Mouse (Mus musculus): Measurements from ENCODE around the gene Olfr223. TPM values are rescaled to one million over a fixed set of nuclear protein-coding genes. Genes with fewer than 3 reads are reported as not detected.
"Not testable (repeated sequence)": the region's sequence is repeated elsewhere in the genome, so short reads cannot be mapped to it uniquely, and the experiment has no call there.

Olfr223 gene
- polyA plus RNA-seq, 1 experiment from 2014 or later, result not detected

- no peak for ATAC-seq (replicated peaks)
- Histone ChIP-seq H3K9me3 (no peaks in the 10 kb centered on the region), H3K27me3 (no peaks in the 10 kb centered on the region), H3K4me2 (replicated peaks) (no peak overlapping the region), H3K4me3 (no peak overlapping the region), H3K9ac (replicated peaks) (no peak overlapping the region), H3K4me1 (no peaks in the 10 kb centered on the region), H3K36me3 (no peaks in the 10 kb centered on the region), H3K27ac (replicated peaks) (no peak overlapping the region)
- WGBS, result 34% methylated on average over 6 of the region's 6 CpGs
These were observed 8.6 kb downstream of the Olfr223 start for GRCm38 (mm10) chr11:59584539-59584938.

- ATAC-seq (replicated peaks); H3K4me2 ChIP-seq (replicated peaks); H3K9me3 ChIP-seq: not testable (repeated sequence)
These were observed 17.0 kb downstream of the Olfr223 start, which contains the start of gene Olfr222 for GRCm38 (mm10) chr11:59576135-59576534. Gene Olfr222 (minus strand): TSS chr11:59576235.

GRCm38 (mm10) chr11:59575726-59576125 is 17.4 kb downstream of the Olfr223 start:
- no peaks in the 10 kb centered on the region for H3K4me1 ChIP-seq
- H3K9me3 ChIP-seq, result no peaks in the 10 kb centered on the region
- no peaks in the 10 kb centered on the region for H3K36me3 ChIP-seq
- no peak overlapping the region for H3K4me3 ChIP-seq
- 61% methylated on average over 9 of the region's 9 CpGs for WGBS
- no peak overlapping the region for H3K9ac ChIP-seq (replicated peaks)
- H3K27me3 ChIP-seq, result no peaks in the 10 kb centered on the region
- H3K27ac ChIP-seq (replicated peaks), result no peak overlapping the region
- ATAC-seq (replicated peaks), result no peak
- H3K4me2 ChIP-seq (replicated peaks), result no peak overlapping the region

More at GRCm38 (mm10) chr11:59576135-59576534, 17.0 kb downstream of the Olfr223 start, which contains the start of gene Olfr222:
- H3K36me3 ChIP-seq; H3K4me3 ChIP-seq; H3K27ac ChIP-seq (replicated peaks); H3K9ac ChIP-seq (replicated peaks); H3K27me3 ChIP-seq; H3K4me1 ChIP-seq: not testable (repeated sequence)

GRCm38 (mm10) chr11:59569306-59569705 is 23.8 kb downstream of the Olfr223 start:
- H3K9me3 ChIP-seq, result no peaks in the 10 kb centered on the region
- no peaks in the 10 kb centered on the region for H3K27me3 ChIP-seq
- ATAC-seq (replicated peaks), result no peak
- H3K36me3 ChIP-seq, result no peaks in the 10 kb centered on the region
- H3K4me1 ChIP-seq, result no peaks in the 10 kb centered on the region
- no peak overlapping the region for H3K4me3 ChIP-seq
- no peak overlapping the region for H3K4me2 ChIP-seq (replicated peaks)
- 68% methylated on average over 3 of the region's 3 CpGs for WGBS
- H3K9ac ChIP-seq (replicated peaks), result no peak overlapping the region
- H3K27ac ChIP-seq (replicated peaks), result no peak overlapping the region

GRCm38 (mm10) chr11:59562837-59563236 is 30.3 kb downstream of the Olfr223 start:
- Histone ChIP-seq H3K27me3 (no peaks in the 10 kb centered on the region), H3K4me3 (no peak overlapping the region), H3K27ac (replicated peaks) (no peak overlapping the region), H3K4me2 (replicated peaks) (no peak overlapping the region), H3K4me1 (no peaks in the 10 kb centered on the region), H3K9me3 (no peaks in the 10 kb centered on the region), H3K36me3 (no peaks in the 10 kb centered on the region), H3K9ac (replicated peaks) (no peak overlapping the region)
- ATAC-seq (replicated peaks), result no peak
- 75% methylated on average over 9 of the region's 9 CpGs for WGBS

- no peaks in the 10 kb centered on the region for H3K36me3 ChIP-seq
- no peaks in the 10 kb centered on the region for H3K9me3 ChIP-seq
- H3K9ac ChIP-seq (replicated peaks), result no peak overlapping the region
- no peak overlapping the region for H3K4me2 ChIP-seq (replicated peaks)
- H3K27me3 ChIP-seq, result no peaks in the 10 kb centered on the region
- 90% methylated on average over 4 of the region's 4 CpGs for WGBS
- no peak overlapping the region for H3K27ac ChIP-seq (replicated peaks)
- H3K4me1 ChIP-seq, result no peaks in the 10 kb centered on the region
- H3K4me3 ChIP-seq, result no peak overlapping the region
- no peak for ATAC-seq (replicated peaks)
These were observed 30.8 kb downstream of the Olfr223 start for GRCm38 (mm10) chr11:59562336-59562735.

- Histone ChIP-seq H3K4me1 (no peaks in the 10 kb centered on the region), H3K4me3 (no peak overlapping the region), H3K4me2 (replicated peaks) (no peak overlapping the region), H3K36me3 (no peaks in the 10 kb centered on the region), H3K9me3 (no peaks in the 10 kb centered on the region), H3K27ac (replicated peaks) (no peak overlapping the region), H3K9ac (replicated peaks) (no peak overlapping the region), H3K27me3 (no peaks in the 10 kb centered on the region)
- 64% methylated on average over 3 of the region's 3 CpGs for WGBS
- ATAC-seq (replicated peaks), result no peak
These were observed 32.2 kb downstream of the Olfr223 start for GRCm38 (mm10) chr11:59560906-59561305.

- ATAC-seq (replicated peaks), result no peak
- H3K27me3 ChIP-seq, result no peaks in the 10 kb centered on the region
- WGBS, result 85% methylated on average over 8 of the region's 8 CpGs
- no peaks in the 10 kb centered on the region for H3K4me1 ChIP-seq
- H3K36me3 ChIP-seq, result no peaks in the 10 kb centered on the region
- H3K4me3 ChIP-seq, result no peak overlapping the region
- H3K9ac ChIP-seq (replicated peaks), result no peak overlapping the region
- no peaks in the 10 kb centered on the region for H3K9me3 ChIP-seq
- no peak overlapping the region for H3K27ac ChIP-seq (replicated peaks)
- H3K4me2 ChIP-seq (replicated peaks), result no peak overlapping the region
These were observed 38.6 kb downstream of the Olfr223 start for GRCm38 (mm10) chr11:59554535-59554934.

GRCm38 (mm10) chr11:59554127-59554526 is 39.0 kb downstream of the Olfr223 start:
- Histone ChIP-seq H3K4me2 (replicated peaks) (no peak overlapping the region), H3K4me1 (no peaks in the 10 kb centered on the region), H3K36me3 (no peaks in the 10 kb centered on the region), H3K27ac (replicated peaks) (no peak overlapping the region), H3K9ac (replicated peaks) (no peak overlapping the region), H3K27me3 (no peaks in the 10 kb centered on the region), H3K4me3 (no peak overlapping the region), H3K9me3 (no peaks in the 10 kb centered on the region)
- no peak for ATAC-seq (replicated peaks)
- WGBS, result 95% methylated on average over 11 of the region's 11 CpGs

- no peak overlapping the region for H3K4me2 ChIP-seq (replicated peaks)
- no peaks in the 10 kb centered on the region for H3K9me3 ChIP-seq
- no peaks in the 10 kb centered on the region for H3K4me1 ChIP-seq
- no peak overlapping the region for H3K9ac ChIP-seq (replicated peaks)
- WGBS, result 85% methylated on average over 9 of the region's 9 CpGs
- H3K4me3 ChIP-seq, result no peak overlapping the region
- H3K36me3 ChIP-seq, result no peaks in the 10 kb centered on the region
- no peak overlapping the region for H3K27ac ChIP-seq (replicated peaks)
- no peaks in the 10 kb centered on the region for H3K27me3 ChIP-seq
- no peak for ATAC-seq (replicated peaks)
These were observed 49.1 kb downstream of the Olfr223 start for GRCm38 (mm10) chr11:59544005-59544404.

GRCm38 (mm10) chr11:59543376-59543775 is 49.7 kb downstream of the Olfr223 start:
- ATAC-seq (replicated peaks), result no peak
- WGBS, result 88% methylated on average over 3 of the region's 3 CpGs

GRCm38 (mm10) chr11:59542442-59542841 is 50.6 kb downstream of the Olfr223 start:
- H3K9ac ChIP-seq (replicated peaks), result no peak overlapping the region
- no peak overlapping the region for H3K4me2 ChIP-seq (replicated peaks)
- no peak overlapping the region for H3K27ac ChIP-seq (replicated peaks)
- WGBS, result 86% methylated on average over 6 of the region's 6 CpGs
- H3K9me3 ChIP-seq, result no peaks in the 10 kb centered on the region
- H3K36me3 ChIP-seq, result no peaks in the 10 kb centered on the region
- no peaks in the 10 kb centered on the region for H3K4me1 ChIP-seq
- H3K27me3 ChIP-seq, result no peaks in the 10 kb centered on the region
- H3K4me3 ChIP-seq, result no peak overlapping the region
- ATAC-seq (replicated peaks), result no peak

More at GRCm38 (mm10) chr11:59543376-59543775, 49.7 kb downstream of the Olfr223 start:
- Histone ChIP-seq H3K4me3 (no peak overlapping the region), H3K27me3 (no peaks in the 10 kb centered on the region), H3K4me1 (no peaks in the 10 kb centered on the region), H3K9me3 (no peaks in the 10 kb centered on the region), H3K36me3 (no peaks in the 10 kb centered on the region), H3K9ac (replicated peaks) (no peak overlapping the region), H3K4me2 (replicated peaks) (no peak overlapping the region), H3K27ac (replicated peaks) (no peak overlapping the region)

GRCm38 (mm10) chr11:59541324-59541723 is 51.8 kb downstream of the Olfr223 start, which contains the start of gene Nlrp3:
Gene Nlrp3 (plus strand): TSS chr11:59541568.
- Histone ChIP-seq H3K27me3 (no peaks in the 10 kb centered on the region), H3K4me2 (replicated peaks) (no peak within 1 kb of the TSS), H3K4me3 (no peak within 1 kb of the TSS), H3K9ac (replicated peaks) (no peak within 1 kb of the TSS), H3K9me3 (no peaks in the 10 kb centered on the region), H3K36me3 (no peaks in the 10 kb centered on the region), H3K4me1 (no peaks in the 10 kb centered on the region), H3K27ac (replicated peaks) (no peak within 1 kb of the TSS)
- no peak for ATAC-seq (replicated peaks)
- WGBS, result 46% methylated on average over 3 of the region's 3 CpGs

All from forebrain, embryonic 15.5 days (tissue).